Mouse (Mus musculus) adipose tissue, adult 10 weeks (tissue): ENCODE results near the gene Gm4767. TPM values are rescaled to one million over a fixed set of nuclear protein-coding genes. Genes with fewer than 3 reads are reported as not detected.

Source experiments
- polyA plus RNA-seq: library from polyadenylated mRNA; stranded (reverse); fragments of 350-450 nt; fragmentation: Illumina TruSeq; extraction: RNeasy Lipid Tissue Mini Kit (QIAGEN cat#74804); gene quantifications from one replicate; pipeline ENCODE4 v1.2.3, GENCODE M21; 2014; ENCODE audit warnings: low read depth, low replicate concordance

The Gm4767 gene
- polyA plus RNA-seq: 1.2 TPM

DNA sequence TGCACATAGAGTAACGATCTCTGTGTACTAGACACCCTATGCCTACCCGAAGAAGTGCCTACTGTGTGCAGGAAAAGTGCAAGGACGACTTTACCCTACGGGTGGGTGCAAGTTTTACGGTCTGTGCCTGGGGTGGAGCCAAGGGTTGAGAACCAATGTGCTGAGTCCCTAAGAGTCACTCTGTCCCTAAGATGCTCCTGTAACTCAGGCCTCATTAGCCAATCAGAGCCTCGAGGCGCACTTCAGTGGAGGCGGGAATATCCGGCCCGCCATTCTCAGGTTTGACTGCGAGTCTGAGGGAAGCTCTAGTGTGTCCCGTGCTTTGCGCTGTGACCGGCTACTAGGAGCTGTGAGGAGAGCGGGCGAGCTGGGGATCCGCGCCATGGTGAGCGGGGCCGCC lies at the start of gene Gm4767:
TSS of gene Gm4767 (plus strand) at position 288 of the 400 bp plus-strand sequence.

DNA sequence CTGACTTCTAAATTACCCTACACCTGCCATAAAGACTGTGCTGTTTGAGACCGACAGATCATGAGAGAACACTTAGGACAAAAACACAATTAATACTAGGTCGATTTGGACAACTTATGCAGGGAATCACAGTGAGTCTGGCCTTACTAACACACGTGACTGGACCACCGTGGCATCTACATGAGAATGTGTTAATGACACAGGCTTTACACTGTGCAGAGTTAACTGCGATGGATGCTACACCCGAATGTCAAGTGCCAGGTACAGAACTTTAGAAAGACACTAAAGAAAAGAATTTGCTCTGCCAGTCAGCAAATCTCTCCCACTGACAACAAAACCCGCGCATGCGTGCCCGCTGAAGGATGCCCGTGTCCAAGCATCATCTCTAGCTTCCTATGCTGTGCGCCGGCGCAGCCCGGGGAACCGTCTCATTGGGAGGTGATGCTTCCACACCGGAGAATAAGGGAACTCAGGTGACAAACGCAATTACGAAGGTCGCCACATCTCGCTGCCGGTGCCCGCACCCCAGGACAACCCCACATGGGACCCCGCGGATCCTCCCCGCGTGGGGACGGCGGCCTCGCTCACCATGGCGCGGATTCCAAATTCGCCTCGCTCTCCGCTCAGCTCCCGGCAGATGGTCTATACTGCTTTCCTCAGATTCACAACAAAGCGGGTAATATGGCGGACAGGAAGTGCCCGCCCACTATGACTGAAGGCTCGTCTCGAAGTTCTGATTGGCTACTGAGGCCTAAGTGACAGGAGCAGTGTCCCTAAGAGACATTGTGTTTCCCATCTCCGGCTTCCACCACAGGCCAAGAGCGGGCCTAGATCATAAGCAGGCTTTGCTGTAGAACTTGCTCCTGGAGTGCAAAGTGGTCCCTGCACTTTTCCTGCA lies 41.2 kb upstream of the Gm4767 start, which contains the start of gene Gm3055:
TSS of gene Gm3055 (minus strand) at position 656 of the 898 bp plus-strand sequence.

DNA sequence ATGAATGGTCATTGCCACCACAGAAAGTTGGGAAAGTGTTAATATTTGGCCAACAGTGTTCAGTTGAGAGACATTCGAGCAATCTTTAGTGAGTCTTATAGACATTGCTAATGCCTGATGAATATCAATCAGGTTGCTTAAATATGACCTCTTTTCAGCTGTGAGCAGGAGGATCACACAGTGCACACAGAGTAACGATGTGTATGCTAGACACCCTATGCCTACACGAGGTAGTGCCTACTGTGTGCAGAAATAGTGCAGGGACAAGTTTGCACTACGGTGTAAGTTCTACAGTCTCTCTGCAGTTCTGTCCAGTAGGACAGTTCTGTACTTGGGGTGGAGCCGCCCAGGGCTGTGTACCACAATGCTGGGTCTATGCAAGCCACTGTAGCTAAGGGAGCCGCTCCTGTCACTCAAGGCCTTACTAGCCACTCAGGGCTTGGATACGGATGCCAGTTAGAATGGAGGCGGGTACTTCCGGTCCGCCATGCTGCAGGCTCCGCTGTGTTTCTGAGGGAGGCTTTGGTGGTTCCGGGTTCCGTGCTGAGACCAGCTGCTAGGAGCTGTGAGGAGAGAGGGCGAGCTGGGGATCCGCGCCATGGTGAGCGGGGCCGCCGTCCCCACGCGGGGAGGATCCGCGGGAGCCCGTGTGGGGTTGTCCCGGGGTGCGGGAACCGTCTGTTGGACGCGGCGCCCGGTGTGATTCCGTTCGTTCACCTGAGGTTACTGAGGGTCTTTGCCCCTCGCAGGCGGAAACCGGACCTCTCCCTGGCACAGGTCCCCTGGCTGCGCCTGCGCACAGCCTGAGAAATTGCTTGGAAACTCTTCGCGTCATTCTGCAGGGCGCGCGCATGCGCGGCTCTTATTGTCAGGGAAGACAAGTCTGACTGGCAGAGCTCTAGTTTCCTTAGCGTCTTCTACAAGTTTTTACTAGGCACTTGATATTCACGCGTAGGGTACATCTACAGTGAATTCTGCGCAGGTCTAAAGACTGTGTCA lies 51.7 kb downstream of the Gm4767 start, which contains the start of gene Gm32687:
TSS of gene Gm32687 (plus strand) at position 526 of the 999 bp plus-strand sequence.

Other genes with a start within 250 kb of the Gm4767 start
- 45.0 TPM for gene Tle2, start 237.6 kb upstream of the Gm4767 start, polyA plus RNA-seq
- gene Tle6, start 211.1 kb upstream of the Gm4767 start, polyA plus RNA-seq: 15.3 TPM
- 3.6 TPM for gene BC025920, start 205.9 kb upstream of the Gm4767 start, polyA plus RNA-seq
- gene Sirt6, start 184.4 kb upstream of the Gm4767 start, polyA plus RNA-seq: 18.6 TPM
- 21.9 TPM for gene Ankrd24, start 183.6 kb upstream of the Gm4767 start, polyA plus RNA-seq
- 3.5 TPM for gene Gm10778, start 163.1 kb upstream of the Gm4767 start, polyA plus RNA-seq
- gene Zfp433, start 107.4 kb upstream of the Gm4767 start, polyA plus RNA-seq: 4.7 TPM
- gene Gm3055, start 41.0 kb upstream of the Gm4767 start, polyA plus RNA-seq: 4.1 TPM
- 5.6 TPM for gene Gm32687, start 51.7 kb downstream of the Gm4767 start, polyA plus RNA-seq
- gene Zfp781, start 118.3 kb downstream of the Gm4767 start, polyA plus RNA-seq: 1.5 TPM
- 4.9 TPM for gene Zfp873, start 235.9 kb downstream of the Gm4767 start, polyA plus RNA-seq